Mouse (Mus musculus): Measurements from ENCODE around the gene Gale.

The Gale gene

DNA sequence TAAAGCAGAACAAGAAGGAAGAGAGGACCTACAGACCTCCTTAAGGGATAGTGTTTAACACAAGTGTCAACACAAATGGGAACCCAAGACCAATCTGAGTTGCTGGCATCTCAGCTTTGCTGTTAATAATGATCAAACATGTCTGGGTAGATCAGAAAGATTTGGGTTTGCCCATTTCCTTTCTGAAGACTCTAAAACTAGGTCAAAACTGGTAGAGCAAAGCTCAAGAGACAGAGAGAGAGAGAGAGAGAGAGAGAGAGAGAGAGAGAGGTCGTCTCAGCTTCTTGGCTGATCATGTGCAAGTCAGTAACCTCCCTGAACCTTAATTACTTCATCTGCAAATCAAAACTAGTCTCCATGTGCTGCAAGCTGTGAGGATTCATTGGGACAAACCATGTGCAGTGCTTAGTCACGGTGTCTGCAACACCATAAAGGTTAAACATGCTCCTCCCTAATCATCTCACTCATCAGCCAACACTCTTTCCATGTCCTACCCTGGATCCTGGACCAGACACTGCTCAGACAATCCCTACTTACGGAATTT lies 52.6 kb downstream of the Gale start:
- no peak for DNase-seq (ENCODE audit: low spot score)

All from lung, postnatal 25 days (tissue).